Mouse (Mus musculus) effector memory CD4-positive, alpha-beta T cell, adult 5 months (primary cell): ENCODE measurements around the gene Gm14862. TPM values are rescaled to one million over a fixed set of nuclear protein-coding genes. Genes with fewer than 3 reads are reported as not detected.

ENCODE experiments used
- polyA plus RNA-seq: library from polyadenylated mRNA; unstranded; fragments of 100-300 nt; shearing (Covaris generic); gene quantifications from one replicate; pipeline ENCODE4 v1.2.1, GENCODE M21; 2017

The Gm14862 gene
- not detected for polyA plus RNA-seq

DNA sequence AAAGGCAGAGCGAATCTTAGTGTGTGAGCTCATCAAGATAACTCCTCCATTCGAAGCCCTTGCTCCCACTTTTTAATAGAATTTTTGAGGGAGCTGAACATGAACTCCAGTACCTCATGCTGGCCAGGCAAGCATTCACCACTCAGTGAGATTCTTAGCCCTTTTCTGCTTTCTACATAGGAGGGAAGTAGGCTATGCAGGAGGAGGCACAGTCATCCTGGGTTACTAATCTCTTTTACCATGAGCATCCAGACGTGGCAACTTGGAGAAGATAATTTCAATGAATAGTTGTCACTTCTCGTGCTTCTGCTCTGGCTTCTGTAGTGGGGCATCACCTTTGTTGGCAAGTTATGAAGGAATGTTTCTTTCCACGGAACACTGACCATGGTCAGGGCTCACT lies at the start of gene Gm14862:
Gene Gm14862 (minus strand): TSS at position 134 of the 400 bp plus-strand sequence.

GRCm38 (mm10) chrX:9283464-9283863 lies 26.8 kb upstream of the Gm14862 start, which contains the start of gene H2al1m:
TSS of gene H2al1m (plus strand) at chrX:9283764.

GRCm38 (mm10) chrX:9272460-9273361 lies 16.0 kb upstream of the Gm14862 start, which contains the start of gene Xk:
TSS of gene Xk (plus strand) at chrX:9272756.

Other genes with a start within 250 kb of the Gm14862 start
- not detected for gene Fthl17e, start 223.4 kb downstream of the Gm14862 start, polyA plus RNA-seq
- not detected for gene Fthl17f, start 193.9 kb downstream of the Gm14862 start, polyA plus RNA-seq
- gene 4930402K13Rik, start 152.3 kb downstream of the Gm14862 start, polyA plus RNA-seq, result not detected
- gene Lancl3, start 57.0 kb downstream of the Gm14862 start, polyA plus RNA-seq, result 11.9 TPM
- 4.5 TPM for gene Xk, start 15.9 kb upstream of the Gm14862 start, polyA plus RNA-seq
- gene H2al1m, start 26.9 kb upstream of the Gm14862 start, polyA plus RNA-seq, result 2.2 TPM
- not detected for gene H2al1k, start 93.7 kb upstream of the Gm14862 start, polyA plus RNA-seq
- gene Cybb, start 230.9 kb upstream of the Gm14862 start, polyA plus RNA-seq, result 1.5 TPM